Mouse (Mus musculus): Measurements from ENCODE around the gene Vmn2r59. TPM values are rescaled to one million over a fixed set of nuclear protein-coding genes. Genes with fewer than 3 reads are reported as not detected.
"Not testable (repeated sequence)": the region's sequence is repeated elsewhere in the genome, so short reads cannot be mapped to it uniquely, and the experiment has no call there.

Gene Vmn2r59
- not detected for total RNA-seq (2021)
- long read RNA-seq, experiment 1, result 0 reads
- long read RNA-seq, experiment 2, result 0 reads

DNA sequence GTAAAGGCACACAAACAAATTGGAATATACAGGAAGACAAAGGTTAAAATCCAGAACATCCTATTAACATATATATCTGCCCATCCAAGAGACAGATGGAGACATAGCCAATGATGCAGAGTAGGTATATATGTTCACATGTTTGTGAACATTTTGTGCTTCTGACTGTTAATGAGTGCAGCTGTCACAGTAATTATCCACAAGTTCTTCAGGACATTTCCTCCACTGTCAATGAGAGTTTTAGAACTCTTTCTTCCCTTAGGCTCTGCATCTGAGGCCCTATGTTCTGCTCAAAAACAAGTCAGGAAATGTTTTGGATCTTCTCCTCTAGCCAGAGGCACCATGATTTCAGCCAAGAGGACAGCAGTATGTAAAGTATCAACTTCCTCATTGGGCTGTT lies at the start of gene Vmn2r59:
Gene Vmn2r59, minus strand, starts transcription at position 101 of the 400 bp plus-strand sequence.
- no peak for DNase-seq (ENCODE audit: low spot score)

DNA sequence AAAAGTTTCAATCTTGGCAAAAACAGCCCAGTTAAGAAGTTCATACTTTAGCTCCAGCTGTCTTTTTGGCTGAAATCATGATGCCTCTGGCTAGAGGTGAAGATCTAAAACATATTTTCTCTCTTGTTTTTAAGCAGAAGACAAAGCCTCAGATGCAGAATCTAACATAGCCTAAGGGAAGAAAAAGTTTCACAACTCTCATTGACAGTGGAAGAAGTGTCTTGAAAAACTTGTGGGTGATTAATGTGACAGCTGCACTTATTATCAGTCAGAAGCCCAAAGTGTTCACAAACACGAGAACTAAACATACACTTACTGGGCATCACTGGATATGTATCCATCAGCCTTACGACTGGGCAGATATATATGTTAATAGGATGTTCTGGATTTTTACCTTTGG lies 48.6 kb upstream of the Vmn2r59 start, which contains the start of gene Vmn2r60:
Gene Vmn2r60, plus strand, starts transcription at position 301 of the 400 bp plus-strand sequence.
- no peak for DNase-seq (ENCODE audit: low spot score)

- not testable (repeated sequence) for DNase-seq (ENCODE audit: low spot score)
These were observed 48.2 kb upstream of the Vmn2r59 start for GRCm38 (mm10) chr7:42107061-42107460.

Other genes with a start within 250 kb of the Vmn2r59 start
- not detected for gene Vmn2r58, start 186.3 kb downstream of the Vmn2r59 start, total RNA-seq (2021)
- not detected for gene Vmn2r60, start 48.7 kb upstream of the Vmn2r59 start, total RNA-seq (2021)
- not detected for gene Vmn2r61, start 201.0 kb upstream of the Vmn2r59 start, total RNA-seq (2021)

Data from gastrocnemius, adult 18-20 months (tissue).